Mouse (Mus musculus) right cerebral cortex, postnatal 14 days (tissue): ENCODE measurements around the gene Olfr775.

Experiments
- DNase-seq: peaks from one replicate; pipeline ENCODE4 v3.0.0; 2022

The Olfr775 gene

GRCm38 (mm10) chr10:129248112-129248511, at the start of gene Olfr775:
TSS of gene Olfr775 (plus strand) at chr10:129248412.
- DNase-seq: no peak

- DNase-seq: no peak
Measured at GRCm38 (mm10) chr10:129230737-129231136, 17.5 kb upstream of the Olfr775 start.

DNA sequence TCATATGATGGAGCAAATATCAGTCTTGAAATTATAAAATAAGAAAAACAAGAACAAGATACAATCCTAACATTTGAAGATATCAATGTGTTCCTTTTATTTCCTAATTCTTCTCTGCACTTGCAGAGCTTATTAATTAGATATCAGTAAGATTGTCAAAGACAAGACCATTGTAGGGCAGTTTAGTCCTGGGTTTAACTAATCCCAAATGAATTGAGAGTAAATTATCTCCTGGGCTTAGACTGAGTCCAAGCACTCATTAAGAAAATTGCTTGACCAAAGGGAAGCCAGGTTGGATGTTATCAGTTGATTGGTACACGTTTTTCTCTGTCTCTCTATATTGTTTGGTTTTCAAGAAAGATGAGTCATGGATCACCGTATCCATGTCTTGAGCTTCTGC, 12.3 kb upstream of the Olfr775 start, which contains the start of gene Olfr774:
TSS of gene Olfr774 (plus strand) at position 301 of the 400 bp plus-strand sequence.
- no peak for DNase-seq

GRCm38 (mm10) chr10:129258827-129259226, 10.6 kb downstream of the Olfr775 start, which contains the start of gene Olfr776:
TSS of gene Olfr776 (plus strand) at chr10:129259127.
- no peak for DNase-seq

DNA sequence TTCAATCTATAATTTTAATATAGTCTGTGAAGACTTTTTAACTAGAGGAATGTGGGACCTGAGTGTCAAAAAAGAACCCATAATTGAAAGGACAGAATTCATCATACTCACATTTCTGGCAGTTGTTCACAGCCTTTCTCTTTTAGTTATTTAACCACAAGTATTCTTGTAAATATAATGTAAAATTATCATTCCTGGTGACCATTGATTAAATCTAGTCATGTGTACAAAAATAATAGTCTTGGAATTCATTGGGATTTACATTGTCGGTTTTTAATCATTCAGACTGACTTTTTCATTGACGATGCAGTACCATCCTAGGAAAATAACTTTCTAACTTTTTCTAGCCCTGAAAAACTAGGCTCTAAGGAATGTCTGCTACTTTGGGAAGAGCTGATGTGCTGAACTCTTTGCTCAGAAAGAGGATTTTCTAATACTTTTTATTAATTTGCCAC, 22.9 kb downstream of the Olfr775 start, which contains the start of gene Olfr777:
TSS of gene Olfr777 (minus strand) at position 405 of the 455 bp plus-strand sequence.
- DNase-seq: no peak
